Mouse (Mus musculus): ENCODE results near the gene Map3k3.
A peak's percentile ranks its signal among the peaks of the same experiment; 100 is the strongest.
"Not testable (repeated sequence)": the region's sequence is repeated elsewhere in the genome, so short reads cannot be mapped to it uniquely, and the experiment has no call there.

The Map3k3 gene

DNA sequence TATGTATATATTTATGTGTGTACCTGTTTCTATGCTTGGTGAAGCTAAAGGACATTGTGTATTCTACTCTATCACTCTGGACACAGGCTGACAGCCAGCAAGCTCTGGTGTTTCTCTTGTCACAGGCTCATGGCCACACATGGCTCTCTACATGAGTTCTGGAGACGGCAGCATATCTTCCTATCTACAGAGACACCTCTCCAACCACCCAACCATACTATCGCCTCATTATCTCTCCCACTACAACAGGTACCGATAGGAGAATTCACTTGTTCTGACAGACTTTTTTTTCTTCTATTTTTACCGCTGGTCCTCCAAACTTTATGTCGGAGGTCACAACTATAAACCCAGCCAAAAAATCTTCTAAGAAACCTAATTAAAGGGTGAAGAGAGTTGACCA is 107.8 kb downstream of the Map3k3 start:
- no peak for DNase-seq (ENCODE audit: inconsistent age in 2 of 2, low spot score in 1 of 2)

DNA sequence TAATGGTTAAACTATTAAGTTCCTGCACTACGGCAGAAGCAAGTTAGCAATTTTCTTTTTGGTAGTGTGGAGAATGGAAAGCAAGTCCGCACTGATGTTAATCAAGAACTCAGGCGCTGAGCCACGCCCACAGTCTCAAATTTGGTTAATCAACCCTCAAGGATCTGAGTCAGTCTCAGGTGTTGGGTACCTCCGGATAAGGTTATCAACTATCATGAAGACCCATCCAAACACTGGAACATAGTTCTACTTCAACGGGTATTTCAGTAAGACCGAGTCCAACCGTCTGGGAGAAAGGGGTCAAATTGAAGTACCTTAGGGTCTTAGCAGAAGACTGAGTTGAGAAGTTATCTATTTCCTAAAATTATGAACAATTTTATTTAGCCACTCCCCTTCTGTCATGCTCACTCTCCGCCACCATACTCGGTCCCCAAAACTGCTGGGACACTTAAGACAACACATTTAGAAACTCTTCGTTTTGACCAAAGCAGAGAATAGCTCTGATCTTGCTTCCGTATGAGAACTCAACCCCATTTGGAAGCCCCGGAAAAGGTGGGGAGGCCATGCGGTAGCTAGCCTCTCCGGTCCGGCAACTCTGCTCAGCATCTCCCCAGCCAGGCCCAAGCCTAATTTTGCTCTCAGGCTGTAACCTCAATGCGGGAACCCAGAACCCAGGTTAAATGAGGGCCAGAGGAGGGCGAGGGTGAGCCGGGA is 108.4 kb downstream of the Map3k3 start:
- DNase-seq (ENCODE audit: inconsistent age in 2 of 2, low spot score in 1 of 2), result no peak

DNA sequence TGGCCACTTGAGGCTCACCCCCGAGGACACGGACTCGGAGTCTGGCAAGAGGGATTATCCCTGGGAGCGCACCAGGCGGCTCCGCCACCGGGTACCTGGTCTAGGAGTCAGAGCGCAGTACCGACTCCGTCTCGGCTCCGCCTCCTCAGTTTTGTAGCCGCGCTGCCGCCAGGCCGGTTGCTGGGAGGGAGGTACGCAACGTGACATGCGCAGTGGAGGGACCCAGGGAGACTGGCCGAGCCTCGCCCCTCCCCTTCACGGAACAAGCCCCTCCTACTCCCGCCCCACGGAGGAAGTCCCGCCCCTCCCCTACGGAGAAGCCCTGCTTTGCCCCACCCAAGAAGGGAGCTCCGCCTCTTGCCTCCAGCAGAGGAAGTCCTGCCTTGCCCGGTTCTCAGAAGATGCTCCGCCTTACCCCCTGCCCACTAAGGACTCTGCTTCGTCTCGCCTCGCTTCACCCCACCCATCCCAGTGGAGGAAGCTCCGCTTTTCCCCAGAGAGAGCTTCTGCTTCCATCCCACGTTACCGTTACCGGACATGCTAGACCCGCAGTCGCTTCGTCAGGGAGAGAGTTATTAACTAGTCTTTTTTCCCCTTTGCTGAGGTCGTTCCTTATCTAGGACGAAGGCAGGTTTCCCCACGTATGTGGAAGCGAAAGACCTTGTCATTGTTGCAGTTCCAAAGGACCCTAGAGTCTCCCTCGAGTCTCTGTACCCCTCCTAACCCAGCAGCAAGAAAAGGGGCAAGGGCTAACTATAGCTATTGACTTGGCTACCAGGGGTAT is 109.2 kb downstream of the Map3k3 start:
- peak; percentile 98 to 99 for DNase-seq (ENCODE audit: inconsistent age in 2 of 2, low spot score in 1 of 2)

DNA sequence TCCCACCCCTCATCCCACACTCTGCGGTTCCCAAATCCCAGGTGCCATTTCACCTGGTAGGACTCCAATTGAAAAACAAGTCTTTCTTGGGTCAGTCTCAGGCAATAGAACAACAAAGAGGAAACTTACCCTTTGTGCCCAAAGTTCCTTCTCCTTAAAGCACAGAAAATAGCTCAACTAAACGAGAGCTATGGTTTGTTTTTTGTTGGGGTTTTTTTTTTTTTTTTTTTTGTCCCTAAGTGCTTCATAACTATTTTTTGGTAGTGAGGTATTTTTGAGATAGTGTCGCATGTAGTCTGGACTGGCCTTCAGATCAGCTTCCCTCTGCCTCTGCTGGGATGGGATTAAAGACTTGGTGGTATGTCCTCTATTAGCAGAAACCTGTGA is 109.7 kb downstream of the Map3k3 start:
- no peak for DNase-seq (ENCODE audit: inconsistent age in 2 of 2, low spot score in 1 of 2)

DNA sequence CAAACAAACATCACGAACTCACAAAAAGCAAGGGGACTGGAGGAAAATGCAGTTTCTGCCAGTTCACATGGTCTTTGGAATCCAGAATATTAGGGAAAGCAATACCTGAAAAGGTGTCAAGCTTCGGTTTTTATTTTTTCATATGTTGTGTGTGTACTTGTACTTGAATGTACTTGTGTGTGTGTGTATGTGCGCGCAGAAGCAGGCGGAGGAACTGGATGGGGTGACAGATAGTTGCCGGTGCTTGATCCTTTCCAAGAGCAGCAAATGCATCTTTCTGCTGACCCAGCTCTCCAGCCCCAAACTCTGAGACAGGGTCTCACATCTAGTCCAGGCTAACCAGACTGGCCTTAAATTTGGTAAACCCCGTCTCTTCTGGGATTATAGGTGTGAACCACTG is 110.5 kb downstream of the Map3k3 start:
- DNase-seq (ENCODE audit: inconsistent age in 2 of 2, low spot score in 1 of 2), result no peak

DNA sequence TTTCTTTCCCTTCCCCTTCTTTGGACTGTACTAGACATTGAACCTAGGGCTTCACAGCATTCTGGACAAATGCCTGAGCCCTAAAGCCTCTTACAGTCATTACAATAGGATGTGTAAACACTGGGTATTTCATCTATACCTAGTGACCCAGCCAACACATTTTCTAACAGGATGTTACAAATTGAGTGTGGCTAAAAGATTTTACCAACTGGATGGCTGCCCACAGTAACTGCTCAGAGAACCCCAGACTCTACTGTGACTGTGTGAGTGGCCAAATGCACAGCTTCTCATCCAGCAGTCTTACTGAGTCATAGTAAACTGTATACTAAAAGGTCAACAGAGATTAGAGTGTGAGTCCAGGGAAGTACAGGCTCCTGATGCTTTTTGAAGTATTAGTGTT is 110.9 kb downstream of the Map3k3 start:
- no peak for DNase-seq (ENCODE audit: inconsistent age in 2 of 2, low spot score in 1 of 2)

DNA sequence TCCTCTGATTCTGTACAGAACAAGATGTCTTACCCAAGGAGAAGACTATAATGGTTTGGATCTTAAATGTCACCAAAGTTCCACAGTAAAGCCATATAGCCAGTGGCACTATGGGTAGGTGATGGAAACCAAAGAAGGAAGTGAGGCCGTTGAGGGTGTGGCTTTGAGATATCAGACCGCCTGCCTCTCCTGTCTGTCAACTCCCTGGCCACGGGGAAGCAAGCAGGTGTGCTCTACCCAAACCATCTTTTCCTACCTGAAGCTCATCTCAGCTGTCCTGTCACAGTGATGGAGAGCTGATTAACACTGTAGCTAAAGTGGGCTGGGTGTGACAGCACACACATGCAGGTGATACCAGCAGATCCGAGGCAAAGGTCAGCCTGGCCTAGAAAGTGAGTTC is 113.9 kb downstream of the Map3k3 start:
- no peak for DNase-seq (ENCODE audit: inconsistent age in 2 of 2, low spot score in 1 of 2)

DNA sequence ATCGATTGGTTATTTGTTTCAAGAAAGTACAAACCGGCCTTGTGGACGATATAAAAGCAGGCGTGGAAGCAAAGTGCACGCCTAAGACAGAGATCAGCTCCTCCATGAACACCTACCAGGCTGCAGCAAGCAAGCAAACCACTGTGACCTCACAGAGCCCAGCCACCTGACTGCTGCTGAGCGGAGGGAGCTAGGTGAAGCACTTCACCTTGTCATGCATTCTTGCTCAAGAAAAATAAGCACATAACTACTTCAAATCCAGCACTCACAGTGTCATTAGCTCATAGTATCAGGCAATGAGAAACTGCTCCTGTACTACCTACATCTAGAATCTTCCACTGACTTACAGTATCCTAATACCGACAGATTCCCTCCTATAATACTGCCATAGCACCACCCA is 115.6 kb downstream of the Map3k3 start:
- DNase-seq (ENCODE audit: inconsistent age in 2 of 2, low spot score in 1 of 2), result not testable (repeated sequence)

DNA sequence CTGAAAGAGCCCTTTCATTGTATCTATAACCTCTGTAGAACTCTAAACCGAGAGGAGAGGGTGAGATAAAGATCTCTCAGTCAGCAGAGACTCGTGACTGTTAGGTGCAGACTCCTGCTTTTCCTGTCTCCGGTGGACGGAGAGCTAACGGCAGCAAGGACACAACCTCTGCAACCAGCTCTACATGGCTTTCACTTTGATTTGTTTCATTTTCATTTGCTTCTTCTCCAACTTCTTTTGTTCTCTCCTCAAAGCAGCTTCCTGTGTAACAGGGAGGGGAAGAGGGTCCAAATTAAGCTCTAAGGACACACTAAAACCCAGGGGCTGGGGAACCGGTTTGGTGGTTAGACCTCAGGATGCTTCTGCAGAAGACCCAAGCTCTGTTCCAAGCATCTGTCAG is 116.3 kb downstream of the Map3k3 start:
- no peak for DNase-seq (ENCODE audit: inconsistent age in 2 of 2, low spot score in 1 of 2)

DNA sequence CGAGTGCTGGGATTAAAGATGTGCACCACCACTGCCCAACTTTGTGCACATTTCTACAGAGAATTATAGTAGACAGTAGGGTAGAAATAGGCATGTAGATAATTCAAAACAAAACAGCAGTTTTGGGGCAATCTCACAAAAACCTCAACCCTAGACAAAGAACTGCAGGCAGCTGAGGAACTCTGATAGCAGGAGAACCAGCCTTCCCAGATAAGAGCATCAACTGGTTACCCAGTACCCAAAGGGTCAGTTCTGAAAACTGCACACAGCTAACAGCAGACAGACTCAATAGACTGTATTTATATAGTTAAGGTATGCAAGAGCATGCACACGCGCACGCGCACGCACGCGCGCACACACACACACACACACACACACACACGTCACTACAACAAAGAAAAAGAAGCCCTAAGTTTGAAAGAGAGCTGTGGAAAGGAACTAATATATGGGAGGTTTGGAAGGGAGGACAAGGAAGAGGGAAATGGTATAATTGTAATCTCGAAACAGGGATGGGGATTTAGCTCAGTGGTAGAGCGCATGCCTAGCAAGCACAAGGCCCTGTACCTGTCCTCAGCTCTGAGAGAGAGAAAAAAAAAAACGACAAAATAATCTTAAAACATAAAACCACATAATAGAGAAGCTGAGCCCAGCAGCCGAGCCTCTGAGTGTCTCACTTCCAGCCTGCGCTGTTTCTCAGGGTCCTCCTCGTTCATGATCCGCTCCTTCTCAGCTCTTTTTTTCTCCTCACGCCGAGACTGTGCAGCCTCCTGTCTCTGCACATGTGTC is 117.1 kb downstream of the Map3k3 start:
- no peak for DNase-seq (ENCODE audit: inconsistent age in 2 of 2, low spot score in 1 of 2)

DNA sequence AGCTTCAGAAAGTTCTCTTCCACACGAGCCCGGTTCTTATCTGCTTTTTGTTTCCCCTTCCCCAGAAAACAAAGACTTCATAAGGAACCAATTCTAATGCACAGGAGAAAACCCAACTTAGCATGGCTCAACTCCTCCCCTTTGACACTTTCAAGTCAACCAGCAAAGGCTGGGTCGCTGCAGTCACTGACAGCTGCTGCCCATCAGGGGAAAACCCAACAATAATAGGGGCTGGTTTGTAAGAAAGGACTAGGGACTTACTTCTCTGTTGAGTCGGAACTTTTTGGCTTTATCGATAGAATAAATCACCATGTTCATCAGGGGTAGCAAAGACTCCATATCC is 117.7 kb downstream of the Map3k3 start, which contains the start of gene Strada:
Gene Strada, minus strand, starts transcription at position 46 of the 343 bp plus-strand sequence.
- DNase-seq (ENCODE audit: inconsistent age in 2 of 2, low spot score in 1 of 2), result no peak
